Mouse (Mus musculus) kidney, adult 2 months (tissue): ENCODE data around the gene Zmym4.

Experiments
- CTCF ChIP-seq: fragments of 200-500 bp; conservative IDR thresholded peaks from 2 replicates; pipeline ENCODE4 v1.5.1; 2011; ENCODE audit warnings: low read depth, mild to moderate bottlenecking, control low read depth, low read length, moderate library complexity, mixed read lengths; ENCODE audit not compliant: insufficient read depth, insufficient read length
- POLR2A ChIP-seq: fragments of 200-500 bp; IDR thresholded peaks from one replicate; pipeline ENCODE4 v1.6.1; 2011; ENCODE audit warnings: low read depth, low read length, control low read depth

- TF ChIP-seq CTCF = no peak
- no peak for TF ChIP-seq POLR2A
These were observed 126.9 kb downstream of the Zmym4 start for GRCm38 (mm10) chr4:126840996-126841560.
